Mouse (Mus musculus): ENCODE measurements around the gene Cacna1h. TPM values are rescaled to one million over a fixed set of nuclear protein-coding genes. Genes with fewer than 3 reads are reported as not detected.

The Cacna1h gene
- polyA plus RNA-seq, 1 experiment from 2014 or later: 13.3 TPM

DNA sequence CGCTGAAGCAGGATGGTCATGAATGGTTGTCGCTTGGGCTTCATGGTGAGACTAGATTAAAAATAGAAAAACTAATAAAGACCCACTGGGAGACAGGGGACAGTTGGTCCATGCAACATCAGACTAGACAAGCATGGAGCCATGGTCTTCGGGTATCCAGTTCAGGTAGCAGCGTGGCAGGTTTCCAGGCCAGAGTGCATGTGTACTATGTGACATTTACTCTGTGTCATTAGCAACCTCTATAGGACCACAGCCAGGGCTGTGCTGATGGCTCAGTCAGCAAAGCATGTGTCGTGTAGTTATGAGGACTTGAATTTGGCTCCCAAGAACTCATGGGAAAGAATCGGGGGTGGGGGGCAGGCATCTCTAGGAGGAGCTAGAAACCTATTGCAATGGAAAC, 93.6 kb downstream of the Cacna1h start:
- ATAC-seq (ENCODE audit: insufficient read depth, low FRiP score, low TSS enrichment): no peak
- no peak overlapping the region for H3K4me2 ChIP-seq (ENCODE audit: low read depth)

DNA sequence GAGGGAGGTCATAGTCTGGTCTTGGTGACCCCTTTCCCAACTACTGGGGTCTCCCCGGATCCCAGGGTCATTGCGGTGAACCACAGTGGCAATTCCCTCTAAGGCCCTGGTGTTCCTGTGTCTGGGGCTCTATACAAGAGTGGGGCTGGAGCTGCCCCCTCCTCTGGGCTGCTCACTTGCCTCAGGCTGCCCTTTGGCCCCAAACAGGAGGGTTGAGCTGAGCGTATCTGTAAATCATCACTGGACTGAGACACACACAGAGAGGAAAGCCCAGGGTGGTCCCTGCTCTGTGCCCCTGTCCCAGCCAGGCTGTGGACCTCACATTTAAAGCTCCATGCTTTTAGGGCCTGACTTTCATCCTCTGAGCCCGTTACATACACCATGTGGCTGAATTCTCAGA, 95.4 kb downstream of the Cacna1h start:
- ATAC-seq (ENCODE audit: insufficient read depth, low FRiP score, low TSS enrichment) (no peak), DNase-seq (ENCODE audit: low spot score) (no peak)
- Histone ChIP-seq H3K4me1 (ENCODE audit: control insufficient read depth, insufficient read depth, low read length) (no peaks in the 10 kb centered on the region), H3K27ac (ENCODE audit: low read depth, low read length) (no peak overlapping the region), H3K4me3 (ENCODE audit: low read depth, low read length) (no peak overlapping the region), H3K9ac (ENCODE audit: low read length) (no peak overlapping the region), H3K9me3 (ENCODE audit: control insufficient read depth, low read length) (no peaks in the 10 kb centered on the region), H3K36me3 (ENCODE audit: control insufficient read depth, insufficient read depth, low read length) (no peaks in the 10 kb centered on the region), H3K27me3 (ENCODE audit: control insufficient read depth, insufficient read depth, low read length) (no peaks in the 10 kb centered on the region), H3K4me2 (ENCODE audit: low read depth) (no peak overlapping the region)
- WGBS: 85% methylated on average over 4 of the region's 4 CpGs

More for the DNA sequence above, 93.6 kb downstream of the Cacna1h start:
- Histone ChIP-seq H3K27ac (ENCODE audit: low read depth, low read length) (no peak overlapping the region), H3K9me3 (ENCODE audit: control insufficient read depth, low read length) (no peaks in the 10 kb centered on the region), H3K4me3 (ENCODE audit: low read depth, low read length) (no peak overlapping the region), H3K4me1 (ENCODE audit: control insufficient read depth, insufficient read depth, low read length) (no peaks in the 10 kb centered on the region), H3K9ac (ENCODE audit: low read length) (no peak overlapping the region), H3K27me3 (ENCODE audit: control insufficient read depth, insufficient read depth, low read length) (no peaks in the 10 kb centered on the region), H3K36me3 (ENCODE audit: control insufficient read depth, insufficient read depth, low read length) (no peaks in the 10 kb centered on the region)
- DNase-seq (ENCODE audit: low spot score): no peak
- 85% methylated on average over 6 of the region's 6 CpGs for whole genome bisulfite sequencing

DNA sequence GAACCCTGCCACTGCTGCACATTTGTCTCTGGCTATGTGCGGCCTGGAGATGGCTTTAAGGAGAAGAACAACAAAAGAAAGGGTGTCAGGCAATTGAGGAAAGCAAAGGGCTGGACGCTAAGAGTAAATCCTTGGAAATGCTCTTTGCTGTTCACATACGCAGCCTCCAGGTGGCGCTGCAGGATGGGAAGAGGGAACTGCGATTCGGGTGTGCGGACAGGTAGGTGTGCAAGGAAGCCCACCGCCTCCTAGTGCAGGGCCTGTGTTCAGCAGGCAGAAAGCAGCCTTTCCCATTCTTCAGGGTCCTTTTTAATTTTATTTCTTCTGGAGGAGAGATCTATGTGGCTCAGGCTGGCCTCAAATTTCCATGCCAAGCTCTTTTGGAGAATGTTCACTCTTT, 99.6 kb downstream of the Cacna1h start:
- Histone ChIP-seq H3K4me2 (ENCODE audit: low read depth) (no peak overlapping the region), H3K4me3 (ENCODE audit: low read depth, low read length) (no peak overlapping the region), H3K36me3 (ENCODE audit: control insufficient read depth, insufficient read depth, low read length) (no peaks in the 10 kb centered on the region), H3K27me3 (ENCODE audit: control insufficient read depth, insufficient read depth, low read length) (no peaks in the 10 kb centered on the region), H3K27ac (ENCODE audit: low read depth, low read length) (no peak overlapping the region), H3K9me3 (ENCODE audit: control insufficient read depth, low read length) (no peaks in the 10 kb centered on the region), H3K9ac (ENCODE audit: low read length) (no peak overlapping the region), H3K4me1 (ENCODE audit: control insufficient read depth, insufficient read depth, low read length) (no peaks in the 10 kb centered on the region)
- ATAC-seq (ENCODE audit: insufficient read depth, low FRiP score, low TSS enrichment): no peak
- DNase-seq (ENCODE audit: low spot score): peak; percentile 82
- WGBS: 3% methylated on average over 8 of the region's 8 CpGs

DNA sequence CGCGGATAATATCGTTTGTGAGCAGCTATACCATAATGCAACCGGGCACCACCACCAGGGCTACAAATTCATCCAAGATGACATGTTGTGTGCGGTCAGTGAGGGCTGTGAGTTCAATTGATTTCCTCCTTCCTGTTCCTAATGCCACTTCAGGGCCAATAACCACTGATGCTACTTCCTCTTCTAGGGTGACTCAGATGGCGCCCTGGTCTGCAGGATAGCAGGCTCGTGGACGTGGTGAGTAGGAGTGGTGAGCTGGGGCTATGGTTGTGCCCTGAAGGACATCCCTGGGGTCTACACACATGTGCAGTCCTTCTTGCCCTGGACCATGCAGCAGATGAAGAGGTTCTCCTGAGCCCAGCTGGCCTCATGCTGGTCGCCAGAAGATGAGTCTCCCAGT, 101.3 kb downstream of the Cacna1h start:
- H3K36me3 ChIP-seq (ENCODE audit: control insufficient read depth, insufficient read depth, low read length): no peaks in the 10 kb centered on the region
- DNase-seq (ENCODE audit: low spot score) (no peak), ATAC-seq (ENCODE audit: insufficient read depth, low FRiP score, low TSS enrichment) (no peak)
- no peak overlapping the region for H3K27ac ChIP-seq (ENCODE audit: low read depth, low read length)
- no peak overlapping the region for H3K9ac ChIP-seq (ENCODE audit: low read length)
- H3K4me3 ChIP-seq (ENCODE audit: low read depth, low read length): no peak overlapping the region
- H3K9me3 ChIP-seq (ENCODE audit: control insufficient read depth, low read length): no peaks in the 10 kb centered on the region
- 78% methylated on average over 9 of the region's 9 CpGs for WGBS
- H3K27me3 ChIP-seq (ENCODE audit: control insufficient read depth, insufficient read depth, low read length): no peaks in the 10 kb centered on the region
- H3K4me2 ChIP-seq (ENCODE audit: low read depth): no peak overlapping the region
- no peaks in the 10 kb centered on the region for H3K4me1 ChIP-seq (ENCODE audit: control insufficient read depth, insufficient read depth, low read length)

Other genes starting within 250 kb of the Cacna1h start
- gene BC003965, start 249.2 kb downstream of the Cacna1h start, polyA plus RNA-seq (2014; fragmentation: Nextera tagmentation; extraction: Ambion mirVana): 30.5 and 31.8 TPM in 2 replicates
- 5.6 and 6.9 TPM in 2 replicates for gene Unkl, start 245.4 kb downstream of the Cacna1h start, polyA plus RNA-seq (2014; fragmentation: Nextera tagmentation; extraction: Ambion mirVana)
- gene Gnptg, start 193.7 kb downstream of the Cacna1h start, polyA plus RNA-seq (2014; fragmentation: Nextera tagmentation; extraction: Ambion mirVana): 51.9 and 58.7 TPM in 2 replicates
- gene Tsr3, start 193.6 kb downstream of the Cacna1h start, polyA plus RNA-seq (2014; fragmentation: Nextera tagmentation; extraction: Ambion mirVana): 59.8 and 63.6 TPM in 2 replicates
- 1.4 and 1.8 TPM in 2 replicates for gene Baiap3, start 177.4 kb downstream of the Cacna1h start, polyA plus RNA-seq (2014; fragmentation: Nextera tagmentation; extraction: Ambion mirVana)
- gene Ube2i, start 159.2 kb downstream of the Cacna1h start, polyA plus RNA-seq (2014; fragmentation: Nextera tagmentation; extraction: Ambion mirVana): 774 and 803 TPM in 2 replicates
- 0.25 TPM in 1 of 2 replicates, not detected in the other for gene Prss34, start 135.4 kb downstream of the Cacna1h start, polyA plus RNA-seq (2014; fragmentation: Nextera tagmentation; extraction: Ambion mirVana)
- not detected in 2 replicates for gene Prss28, start 125.1 kb downstream of the Cacna1h start, polyA plus RNA-seq (2014; fragmentation: Nextera tagmentation; extraction: Ambion mirVana)
- gene Prss29, start 115.1 kb downstream of the Cacna1h start, polyA plus RNA-seq (2014; fragmentation: Nextera tagmentation; extraction: Ambion mirVana): not detected in 2 replicates
- gene Tpsab1, start 88.2 kb downstream of the Cacna1h start, polyA plus RNA-seq (2014; fragmentation: Nextera tagmentation; extraction: Ambion mirVana): not detected in 2 replicates
- gene Tpsb2, start 67.5 kb downstream of the Cacna1h start, polyA plus RNA-seq (2014; fragmentation: Nextera tagmentation; extraction: Ambion mirVana): not detected in 2 replicates
- 0.37 and 0.46 TPM in 2 replicates for gene Tpsg1, start 64.5 kb downstream of the Cacna1h start, polyA plus RNA-seq (2014; fragmentation: Nextera tagmentation; extraction: Ambion mirVana)
- gene Tekt4, start 20.8 kb upstream of the Cacna1h start, polyA plus RNA-seq (2014; fragmentation: Nextera tagmentation; extraction: Ambion mirVana): 0.25 and 0.46 TPM in 2 replicates
- gene Sstr5, start 63.5 kb upstream of the Cacna1h start, polyA plus RNA-seq (2014; fragmentation: Nextera tagmentation; extraction: Ambion mirVana): not detected in 2 replicates
- 6.5 and 9.1 TPM in 2 replicates for gene Sox8, start 136.9 kb upstream of the Cacna1h start, polyA plus RNA-seq (2014; fragmentation: Nextera tagmentation; extraction: Ambion mirVana)
- 23.6 and 23.9 TPM in 2 replicates for gene Lmf1, start 145.3 kb upstream of the Cacna1h start, polyA plus RNA-seq (2014; fragmentation: Nextera tagmentation; extraction: Ambion mirVana)

Measured in neural tube, embryonic 11.5 days (tissue).